Mouse (Mus musculus) frontal cortex, postnatal 10 days (tissue): ENCODE results near the gene Slc35e3.

Experiments used
- DNase-seq, 2 experiments: peaks; one replicate each; pipeline ENCODE4 v3.0.0; 2022; ENCODE audit warnings: low spot score in 2 of 2, mixed read lengths in 1 of 2

Slc35e3 gene

DNA sequence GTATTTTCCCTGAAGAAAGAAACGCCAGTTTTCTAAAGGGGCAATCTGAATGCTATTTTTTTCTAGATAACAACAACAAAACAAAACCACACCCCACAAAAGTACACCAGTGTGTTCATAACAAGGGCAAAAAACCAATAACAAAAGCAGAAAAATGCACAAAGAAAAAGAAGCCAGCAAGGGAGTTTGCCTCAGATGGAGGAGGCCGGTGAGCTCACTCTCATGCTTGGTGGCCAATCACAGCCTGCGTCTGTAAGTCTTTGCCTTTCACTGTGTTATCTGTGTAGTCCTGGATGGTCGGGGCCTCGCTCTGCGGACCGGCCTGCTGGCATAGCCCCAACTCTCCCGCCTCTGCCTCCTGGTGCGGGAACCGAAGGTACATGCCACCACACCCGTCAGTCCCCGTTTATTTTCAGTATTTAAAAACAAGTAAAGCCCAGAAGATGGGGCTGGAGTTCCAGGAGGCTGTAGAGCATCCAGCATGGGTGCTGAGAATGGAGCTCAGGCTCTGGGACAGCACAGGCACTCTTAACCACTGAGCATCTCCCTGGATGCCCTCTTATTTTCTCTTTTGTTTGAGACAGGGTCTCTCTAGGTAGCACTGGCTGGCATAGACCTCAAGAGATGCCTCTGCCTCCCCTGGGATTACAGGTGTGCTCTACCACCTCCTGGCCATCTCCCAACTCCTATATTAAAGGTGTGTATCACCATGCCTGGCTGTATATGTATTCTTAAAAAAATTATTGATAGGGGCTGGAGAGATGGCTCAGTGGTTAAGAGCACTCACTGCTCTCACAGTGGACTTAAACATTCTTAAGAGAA is 30.3 kb upstream of the Slc35e3 start:
- no peak for DNase-seq

DNA sequence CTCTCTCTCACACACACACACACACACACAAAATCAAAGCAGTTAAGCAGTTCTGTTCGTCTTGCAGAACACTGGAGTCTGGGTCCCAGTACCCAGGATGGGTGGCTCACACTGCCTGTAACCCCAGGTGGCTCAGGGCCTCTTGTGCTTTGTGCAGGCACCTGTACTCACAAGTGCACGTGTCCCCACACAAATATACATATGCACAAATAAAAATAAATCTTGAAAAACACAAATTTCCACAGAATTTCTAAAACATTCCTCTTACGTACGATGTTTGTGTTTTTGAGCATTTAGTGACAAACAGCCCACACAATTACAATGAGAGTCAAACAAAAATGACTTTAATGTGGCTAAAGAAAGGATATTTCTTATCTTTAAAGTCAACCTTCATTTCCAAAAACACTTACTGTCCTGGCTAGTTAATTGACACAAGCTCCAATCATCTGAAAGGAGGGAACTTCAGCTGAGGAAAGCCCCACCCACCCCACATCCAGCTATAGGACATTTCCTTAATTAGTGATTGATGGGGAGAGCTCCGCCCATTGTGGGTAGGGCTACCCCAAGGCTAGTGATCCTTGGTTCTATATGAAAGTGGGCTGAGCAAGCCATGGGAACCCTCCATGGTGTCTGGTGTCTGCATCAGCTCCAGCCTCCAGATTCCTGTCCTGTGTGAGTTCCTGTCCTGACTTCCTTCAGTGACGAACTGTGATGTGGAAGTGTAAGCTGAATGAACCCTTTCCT is 29.4 kb upstream of the Slc35e3 start:
- no peak for DNase-seq

DNA sequence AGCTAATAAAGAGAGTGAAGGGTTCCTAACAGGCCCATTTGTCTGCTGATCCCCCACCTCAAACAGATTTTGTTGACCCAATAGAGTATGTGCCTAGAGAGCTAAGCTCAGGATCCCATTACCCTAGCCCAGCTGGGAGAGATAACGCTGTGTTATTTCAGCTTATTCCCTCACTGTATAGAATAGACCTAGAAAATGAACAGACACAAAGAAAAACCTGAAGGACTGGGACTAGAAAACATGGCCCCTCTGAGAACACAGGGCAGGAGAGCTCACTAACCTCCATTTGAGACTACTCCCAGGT is 28.6 kb upstream of the Slc35e3 start:
- DNase-seq = no peak

DNA sequence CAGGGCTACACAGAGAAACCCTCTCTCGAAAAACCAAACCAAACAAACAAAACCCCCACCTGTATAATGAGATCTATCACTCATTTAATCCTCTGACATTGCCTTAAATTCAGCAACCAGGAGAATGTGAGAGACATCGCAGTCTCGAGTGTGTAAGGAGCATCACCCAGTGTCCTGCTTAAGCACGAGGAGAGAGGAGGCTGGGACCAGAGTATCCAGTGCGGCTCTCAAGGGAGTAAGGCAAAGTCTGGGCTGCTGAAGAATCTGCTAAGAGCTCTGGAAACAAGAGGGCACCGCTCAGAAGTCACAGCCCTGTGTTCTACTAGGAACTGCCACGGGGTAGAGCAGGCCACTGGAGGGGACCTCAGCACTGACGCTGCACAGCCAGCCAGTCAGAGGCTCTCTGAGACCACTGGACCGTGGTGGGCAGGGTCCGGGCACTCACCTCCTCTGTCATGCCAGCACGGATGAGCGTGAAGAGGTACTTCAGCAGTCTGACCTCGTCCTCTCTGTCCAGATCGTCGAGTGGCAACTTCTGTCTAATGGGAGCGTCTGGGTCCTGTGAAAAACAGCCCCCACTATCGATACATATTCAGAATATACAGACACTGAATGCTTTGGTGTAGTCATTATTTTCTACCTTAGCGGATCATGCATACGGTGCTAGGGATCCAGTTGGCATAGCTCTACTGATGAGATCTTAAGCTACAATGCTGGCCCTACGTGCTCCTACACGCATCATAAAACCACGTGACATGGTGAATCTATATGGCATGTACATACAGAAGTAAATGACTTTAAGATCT is 28.0 kb upstream of the Slc35e3 start:
- no peak for DNase-seq

DNA sequence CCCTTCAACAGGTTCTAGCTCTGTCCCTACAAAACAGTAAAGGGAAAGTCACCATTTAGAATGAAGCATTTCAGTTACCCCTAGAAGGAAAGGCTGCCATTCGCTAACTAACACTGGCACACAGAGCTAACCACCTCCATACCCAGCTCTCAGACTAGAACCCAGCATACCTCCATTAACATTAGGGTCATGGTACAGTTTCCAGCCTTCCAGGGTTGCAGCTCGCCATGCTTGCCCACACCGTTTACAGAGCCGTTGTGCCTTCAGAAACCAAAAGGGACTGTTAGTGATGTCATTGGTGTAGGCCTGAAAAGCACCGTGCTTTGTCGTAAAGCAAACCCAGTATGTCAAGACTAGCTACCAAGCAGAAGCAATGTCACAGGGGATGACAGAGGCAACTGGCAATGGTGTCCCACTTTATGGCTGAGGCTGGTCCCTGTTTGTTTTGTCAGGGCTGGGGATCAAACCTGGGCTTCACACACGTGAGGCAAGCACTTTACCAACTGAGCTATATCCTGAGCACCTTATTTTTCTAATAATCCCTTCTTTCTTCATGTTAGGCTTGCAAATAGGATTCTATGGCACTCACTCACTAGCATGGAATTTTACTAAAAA is 27.0 kb upstream of the Slc35e3 start:
- DNase-seq = no peak

DNA sequence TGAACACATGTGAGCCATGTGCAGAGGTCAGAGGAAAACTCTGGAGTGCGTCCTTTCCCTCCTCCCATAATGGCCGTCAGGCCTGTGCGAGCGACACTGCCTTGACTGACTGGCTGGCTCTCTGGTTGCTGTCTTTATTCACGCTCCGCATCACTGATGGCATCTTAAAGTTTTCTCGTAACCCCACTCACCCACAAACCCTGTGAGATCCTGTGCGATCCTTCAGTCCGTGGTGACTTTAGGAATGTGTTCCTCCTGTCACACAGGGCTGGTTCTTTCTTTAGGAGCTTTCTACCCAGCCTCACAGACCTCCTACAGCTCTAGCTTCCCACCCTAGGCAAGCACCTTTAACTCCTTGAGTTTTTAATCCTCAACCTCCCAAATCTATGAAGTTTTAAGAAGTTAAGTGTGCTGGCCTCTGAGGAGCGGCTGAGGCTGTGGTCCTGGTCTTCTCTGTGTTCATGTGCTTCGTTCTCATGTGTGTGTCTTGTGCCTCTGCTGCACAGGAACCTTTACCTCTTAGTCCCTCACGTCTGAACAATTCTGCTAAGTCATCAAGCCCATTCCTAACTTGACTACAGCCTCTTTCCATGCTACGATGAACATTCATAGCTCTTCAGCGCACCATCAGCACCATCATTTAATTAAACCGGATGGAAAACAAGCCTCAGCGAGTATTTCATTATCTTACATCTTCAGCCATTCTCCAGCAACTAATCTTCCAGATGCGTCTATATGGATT is 26.4 kb upstream of the Slc35e3 start:
- no peak for DNase-seq

DNA sequence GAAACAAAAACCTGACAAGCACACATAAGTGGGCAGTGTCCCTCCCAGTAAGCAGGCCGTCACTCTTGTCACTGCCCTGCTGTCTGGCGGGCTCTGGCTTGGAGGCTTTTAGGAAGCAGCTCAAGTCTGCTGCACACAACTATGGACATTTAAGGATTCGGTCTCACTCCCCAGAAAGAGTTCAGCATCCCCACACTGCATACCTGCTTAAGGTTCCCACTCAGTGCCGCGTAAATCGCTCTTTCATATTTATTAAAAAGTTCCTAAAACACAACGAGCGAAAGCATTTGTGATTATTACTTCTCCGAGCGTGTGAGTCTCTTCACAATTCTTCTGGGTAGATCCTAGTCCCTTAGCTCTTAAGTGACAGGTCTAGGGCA is 25.0 kb upstream of the Slc35e3 start:
- no peak for DNase-seq

DNA sequence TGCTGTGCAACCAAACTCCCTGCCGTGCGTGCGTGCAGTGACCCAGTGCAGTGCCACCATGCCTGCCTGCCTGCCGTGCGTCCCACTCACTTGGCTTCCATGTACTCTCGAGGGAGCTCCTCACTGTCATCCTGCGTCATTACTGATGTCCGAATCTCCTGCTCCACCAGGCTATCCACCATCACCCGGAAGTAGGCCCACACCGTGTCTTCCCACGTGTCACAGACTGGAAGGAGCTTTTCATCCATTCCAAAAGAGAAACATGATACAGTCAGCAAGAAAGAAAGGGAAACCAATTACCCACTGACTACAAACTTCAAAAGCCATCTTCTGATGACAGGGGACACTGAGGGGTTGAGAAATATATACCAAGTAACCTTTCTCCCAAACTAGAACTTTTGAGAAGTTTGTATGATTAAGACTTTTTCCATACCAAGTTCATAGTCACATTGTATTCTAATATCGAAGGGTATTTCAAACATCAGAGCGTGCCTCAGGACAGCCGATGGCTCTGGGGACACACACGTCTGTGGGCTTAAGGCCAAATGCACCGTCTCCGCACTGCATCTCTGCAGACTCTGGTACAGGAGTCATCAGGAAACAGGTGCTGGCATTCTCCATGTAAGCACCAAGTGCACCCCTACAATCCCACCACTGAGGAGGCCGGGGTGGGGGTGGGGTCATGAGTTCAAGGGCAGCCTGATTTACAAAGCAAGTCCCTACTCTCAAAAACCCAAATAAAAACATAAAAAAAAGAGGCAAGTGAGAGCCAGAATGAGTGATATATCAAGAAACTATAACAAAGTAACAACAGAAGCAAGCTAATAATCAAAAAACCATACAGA is 24.3 kb upstream of the Slc35e3 start:
- no peak for DNase-seq

DNA sequence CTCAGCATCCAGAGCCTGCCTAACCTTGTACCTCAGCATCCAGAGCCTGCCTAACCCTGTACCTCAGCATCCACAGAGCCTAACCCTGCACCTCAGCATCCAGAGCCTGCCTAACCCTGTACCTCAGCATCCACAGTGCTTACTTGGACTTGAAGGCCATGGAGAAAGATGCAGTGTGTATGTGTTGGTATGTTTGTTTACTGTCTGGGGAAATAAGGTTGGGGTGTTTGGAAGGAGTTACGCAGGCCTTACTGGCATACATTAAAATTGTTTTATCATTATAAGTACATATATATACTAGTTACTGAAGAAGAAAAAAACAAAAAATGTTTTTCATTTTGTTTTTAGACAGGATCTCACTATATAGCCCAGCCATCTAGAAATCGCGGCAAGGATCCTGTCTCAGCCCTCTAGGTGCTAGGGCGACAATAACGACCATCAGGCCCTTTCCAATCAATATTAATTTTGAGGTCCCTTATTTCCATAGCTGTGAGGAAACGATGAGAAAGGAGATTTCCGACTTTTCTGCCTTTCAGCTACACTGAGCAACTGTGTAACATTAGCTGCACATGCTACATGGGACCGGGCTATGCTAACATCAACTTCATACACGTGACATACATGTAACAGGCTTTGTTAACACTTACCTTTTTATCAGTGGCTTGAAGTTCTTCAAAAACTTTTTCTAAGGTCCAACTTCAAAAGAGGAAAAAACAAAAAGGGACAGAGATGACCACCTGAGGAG is 23.5 kb upstream of the Slc35e3 start:
- DNase-seq = no peak

DNA sequence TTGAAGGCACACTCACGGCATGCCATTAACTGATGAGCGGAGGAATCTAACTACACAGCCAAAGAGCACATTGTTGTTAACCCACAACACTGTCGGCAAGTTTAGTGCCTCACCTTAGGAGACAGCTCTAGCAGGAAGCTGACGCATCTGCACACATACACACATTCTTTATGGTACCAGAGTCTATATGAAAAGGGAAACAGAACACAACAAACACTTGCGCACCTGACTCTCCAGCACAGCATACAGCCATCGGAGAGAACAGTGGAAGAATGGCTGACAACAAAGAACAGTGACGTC is 21.9 kb upstream of the Slc35e3 start:
- no peak for DNase-seq

DNA sequence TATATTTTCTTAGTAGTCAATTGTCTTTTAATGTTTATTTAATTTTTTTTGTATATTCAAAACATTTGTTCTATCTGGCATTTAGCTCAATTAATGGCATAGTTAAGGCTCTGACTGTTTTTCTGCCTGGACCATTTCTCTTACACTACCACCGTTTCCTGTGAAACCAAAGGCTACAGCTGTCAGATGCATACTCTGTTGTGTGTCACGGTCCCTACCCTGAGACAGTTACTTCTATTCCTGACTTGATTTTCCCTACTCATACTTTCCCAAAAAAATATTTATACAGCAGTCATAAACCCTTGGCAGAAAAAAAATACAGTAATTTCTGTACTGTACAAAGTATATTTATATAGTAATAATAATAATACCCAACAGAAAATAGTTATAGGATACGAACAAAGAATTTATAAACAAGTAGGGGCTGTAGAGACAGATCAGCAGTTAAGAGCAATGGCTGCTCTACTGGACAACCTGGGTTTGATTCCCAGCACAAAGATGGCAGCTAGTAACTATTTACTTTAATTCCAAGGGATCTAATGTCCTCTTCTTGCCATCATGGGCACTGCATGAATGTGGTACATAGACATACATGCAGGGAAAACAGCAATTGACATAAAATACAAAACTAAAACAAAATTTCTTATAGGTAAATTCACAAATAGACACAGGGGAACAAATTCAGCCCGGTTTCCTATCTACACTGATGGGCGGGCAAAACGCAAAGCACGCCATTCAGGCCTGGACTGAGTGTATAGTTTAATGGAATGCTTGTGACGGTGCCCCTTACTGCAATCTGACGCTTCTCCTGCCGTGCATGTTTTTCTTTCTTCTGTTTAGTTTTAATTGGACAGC is 21.3 kb upstream of the Slc35e3 start:
- no peak for DNase-seq

DNA sequence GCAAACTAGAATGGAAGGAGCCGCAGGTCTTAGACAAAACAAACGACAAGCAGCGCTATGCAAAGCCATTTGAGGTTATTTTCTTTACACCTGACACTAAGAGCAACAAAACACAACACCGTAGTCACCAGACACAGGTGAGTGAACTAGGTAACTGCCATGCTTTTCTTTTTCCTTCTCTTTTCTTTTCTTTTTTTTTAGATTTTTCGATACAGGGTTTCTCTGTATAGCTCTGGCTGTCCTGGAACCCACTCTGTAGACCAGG is 20.7 kb upstream of the Slc35e3 start:
- no peak for DNase-seq

DNA sequence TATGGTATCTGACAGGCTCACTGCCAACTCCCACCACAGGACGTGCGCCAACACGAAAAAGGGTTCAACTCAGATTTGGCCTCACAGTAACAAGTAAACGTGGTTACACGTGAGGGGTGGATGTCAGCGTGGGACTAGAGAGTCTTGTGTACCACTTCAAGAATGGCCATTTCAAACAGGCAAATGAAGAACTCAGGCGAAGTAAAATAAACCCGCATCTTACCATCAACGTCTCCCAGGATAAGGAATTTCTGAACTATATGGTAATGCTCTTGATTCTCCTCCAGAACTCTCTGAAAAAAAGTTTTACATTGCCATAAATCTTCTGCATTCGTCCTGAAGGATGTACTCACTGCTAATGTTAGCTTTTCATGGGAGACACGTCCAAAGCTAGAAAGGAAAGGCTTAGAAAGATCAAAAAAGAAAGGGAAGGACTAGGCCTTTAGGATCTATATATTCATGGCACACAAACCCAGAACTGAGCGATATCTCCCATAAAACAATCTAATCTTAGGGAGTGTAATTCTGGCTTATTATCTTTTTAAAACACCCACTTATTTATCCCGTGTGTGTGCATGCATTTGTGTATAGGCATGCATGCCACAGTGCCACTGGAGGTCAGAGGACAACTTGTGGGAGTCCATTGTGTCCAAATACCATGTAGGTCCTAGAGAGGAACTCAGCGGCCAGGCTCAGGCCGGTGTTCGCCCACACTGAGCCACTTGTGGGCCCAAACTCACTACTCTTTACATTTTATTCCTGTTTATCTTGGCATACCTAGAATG is 20.1 kb upstream of the Slc35e3 start:
- DNase-seq = no peak

DNA sequence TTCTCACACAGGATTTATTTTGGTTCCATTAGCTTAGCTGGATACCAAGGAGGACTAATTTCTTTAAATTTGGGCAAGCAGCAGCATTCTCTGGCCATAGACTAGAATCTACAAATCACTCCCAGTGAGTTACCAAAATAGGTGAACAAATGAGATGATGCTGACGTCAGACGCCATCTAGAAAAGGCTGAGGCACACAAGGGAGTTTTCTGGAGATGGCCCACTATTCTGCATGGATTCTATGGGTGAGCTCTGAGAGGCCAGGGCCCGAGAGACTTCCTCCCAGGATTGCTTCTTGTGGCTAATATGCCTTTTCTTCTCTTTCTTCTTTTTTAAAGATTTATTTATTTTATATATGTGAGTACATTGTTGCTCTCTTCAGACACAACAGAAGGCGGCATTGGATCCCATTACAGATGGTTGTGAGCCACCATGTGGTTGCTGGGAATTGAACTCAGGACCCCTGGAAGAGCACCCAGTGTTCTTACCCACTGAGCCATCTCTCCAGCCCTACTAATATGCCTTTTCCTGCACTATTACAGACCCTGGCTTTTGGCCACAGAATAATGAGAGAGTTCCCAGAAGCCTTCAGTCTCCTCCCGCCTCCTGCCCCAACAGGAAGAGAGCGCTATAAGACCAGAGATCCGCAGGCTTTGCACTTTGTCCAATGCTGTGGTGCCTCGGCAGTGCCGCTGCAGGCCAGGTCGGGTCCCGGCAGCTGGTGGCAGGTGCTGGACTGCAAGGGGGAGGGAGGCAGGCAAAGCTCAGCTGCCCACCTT is 19.1 kb upstream of the Slc35e3 start:
- no peak for DNase-seq

DNA sequence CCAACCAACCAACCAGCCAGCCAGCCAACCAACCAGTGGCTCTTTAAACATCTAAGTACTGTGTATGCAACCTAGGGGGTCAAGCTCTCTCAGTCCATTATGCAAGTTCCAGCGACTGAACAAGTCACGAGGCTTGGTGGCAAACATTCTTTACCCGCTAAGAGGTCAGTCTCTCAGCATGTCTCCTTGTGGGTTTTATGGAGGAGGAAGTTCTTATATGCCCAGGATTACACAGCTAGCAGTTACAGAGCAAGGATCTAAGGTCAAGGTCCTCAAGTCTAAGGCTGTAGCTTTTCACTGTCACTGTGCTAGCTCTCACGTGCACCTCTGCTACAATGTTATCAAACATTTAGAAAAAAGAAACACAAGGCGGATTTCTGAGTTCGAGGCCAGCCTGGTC is 18.4 kb upstream of the Slc35e3 start:
- DNase-seq = no peak

DNA sequence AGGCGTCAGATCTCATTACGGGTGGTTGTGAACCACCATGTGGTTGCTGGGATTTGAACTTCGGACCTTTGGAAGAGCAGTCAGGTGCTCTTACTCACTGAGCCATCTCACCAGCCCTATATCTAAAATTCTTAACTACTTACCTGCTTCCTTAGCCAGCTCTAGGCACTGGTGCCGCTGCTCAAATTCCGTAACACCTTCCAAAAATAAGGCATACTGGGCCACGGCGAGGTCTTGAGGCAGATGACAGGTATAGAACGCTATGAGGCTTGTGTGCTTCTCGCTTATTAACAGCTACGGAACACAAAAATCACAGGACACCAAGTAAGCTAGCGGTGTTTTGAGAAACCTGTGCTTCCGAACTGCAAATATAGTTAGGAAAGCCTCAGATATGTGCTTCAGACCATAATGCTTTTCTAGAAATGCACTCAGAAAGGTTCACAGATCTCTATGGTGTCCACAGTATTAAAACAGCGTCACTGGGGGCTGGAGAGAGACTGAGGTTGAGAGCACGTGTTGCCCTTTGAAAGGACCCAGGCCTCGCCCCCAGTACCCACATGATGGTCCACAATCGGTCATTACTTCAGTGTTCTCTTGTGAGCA is 17.5 kb upstream of the Slc35e3 start:
- DNase-seq = no peak

DNA sequence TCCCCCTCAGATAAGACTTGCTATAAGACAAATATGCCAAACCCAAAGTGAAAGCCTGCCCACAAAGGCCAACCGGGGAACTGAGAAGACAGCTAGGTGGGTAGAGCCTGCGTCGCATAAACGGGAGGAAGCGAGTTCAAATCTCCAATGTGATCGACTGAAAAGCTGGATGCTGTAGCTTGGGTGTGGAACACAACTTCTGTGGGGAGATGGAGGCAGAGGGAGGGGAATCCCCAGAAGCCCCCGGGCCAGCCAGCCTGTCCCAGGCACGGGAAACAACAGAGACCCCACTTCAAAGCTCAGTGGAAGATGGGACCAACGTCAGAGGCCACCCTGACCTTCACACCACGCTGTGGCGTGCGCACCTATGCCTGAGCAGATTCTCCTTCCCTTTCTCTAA is 16.8 kb upstream of the Slc35e3 start:
- no peak for DNase-seq
